Mouse (Mus musculus): ENCODE measurements around the gene Blvrb. TPM values are rescaled to one million over a fixed set of nuclear protein-coding genes. Genes with fewer than 3 reads are reported as not detected.

The Blvrb gene
- polyA plus RNA-seq, 1 experiment from 2014 or later = 16.8 TPM

GRCm38 (mm10) chr7:27486770-27487697 lies 39.3 kb downstream of the Blvrb start, which contains the start of gene Sertad1:
TSS of gene Sertad1 (plus strand) at chr7:27486910.
- Histone ChIP-seq H3K4me1 (replicated peaks; ENCODE audit: control insufficient read depth, insufficient read depth, low read length) (peaks cover 12% of the 10 kb centered on the region), H3K9me3 (ENCODE audit: control insufficient read depth, low read length) (no peaks in the 10 kb centered on the region), H3K9ac (replicated peaks; ENCODE audit: low read depth, low read length) (peak within 1 kb of the TSS; percentile 78), H3K27ac (ENCODE audit: low read length) (peak within 1 kb of the TSS; percentile 86), H3K4me2 (ENCODE audit: low read length) (peak within 1 kb of the TSS; percentile 63), H3K4me3 (replicated peaks; ENCODE audit: low read length) (peak within 1 kb of the TSS; percentile 68), H3K36me3 (ENCODE audit: control insufficient read depth, insufficient read depth) (no peaks in the 10 kb centered on the region), H3K27me3 (replicated peaks; ENCODE audit: control insufficient read depth, insufficient read depth, low read length) (no peaks in the 10 kb centered on the region)
- WGBS = under 1% methylated on average over 68 of the region's 80 CpGs
- peak; percentile 98 for ATAC-seq

DNA sequence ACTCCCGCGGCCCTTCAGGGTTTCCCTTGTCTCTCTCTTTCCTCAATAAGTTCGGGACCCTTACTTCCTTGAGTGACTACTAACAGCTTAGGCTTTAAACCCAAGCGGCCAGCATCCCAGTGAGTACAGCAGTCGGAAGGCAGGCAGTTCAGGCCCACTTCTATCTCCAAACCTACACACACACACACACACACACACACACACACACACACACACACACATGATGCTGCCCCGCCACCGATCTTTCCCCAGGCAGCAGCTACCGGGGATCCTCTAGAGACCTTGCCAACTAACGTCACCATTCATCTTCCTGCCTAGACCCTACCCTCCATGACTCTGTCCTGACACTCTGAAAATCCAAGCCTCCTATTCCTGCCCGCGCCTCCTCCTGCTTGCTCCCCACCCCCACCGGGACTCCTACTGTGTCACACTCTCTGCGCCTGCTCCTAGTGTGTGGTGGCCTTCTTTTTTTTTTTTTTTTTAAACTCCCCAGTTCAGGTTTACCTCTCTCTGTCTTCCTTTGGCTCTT lies 40.0 kb downstream of the Blvrb start:
- Histone ChIP-seq H3K36me3 (ENCODE audit: control insufficient read depth, insufficient read depth) (no peaks in the 10 kb centered on the region), H3K4me3 (replicated peaks; ENCODE audit: low read length) (peak overlapping the region; percentile 68), H3K4me2 (ENCODE audit: low read length) (peak overlapping the region; percentile 63), H3K9me3 (ENCODE audit: control insufficient read depth, low read length) (no peaks in the 10 kb centered on the region), H3K9ac (replicated peaks; ENCODE audit: low read depth, low read length) (peak overlapping the region; percentile 78), H3K27me3 (replicated peaks; ENCODE audit: control insufficient read depth, insufficient read depth, low read length) (no peaks in the 10 kb centered on the region), H3K4me1 (replicated peaks; ENCODE audit: control insufficient read depth, insufficient read depth, low read length) (peaks cover 12% of the 10 kb centered on the region), H3K27ac (ENCODE audit: low read length) (peak overlapping the region; percentile 86)
- 6% methylated on average over 13 of the region's 13 CpGs for WGBS
- ATAC-seq = no peak

GRCm38 (mm10) chr7:27489270-27489869 lies 41.6 kb downstream of the Blvrb start:
- Histone ChIP-seq H3K4me3 (replicated peaks; ENCODE audit: low read length) (no peak overlapping the region), H3K27ac (ENCODE audit: low read length) (no peak overlapping the region), H3K4me1 (replicated peaks; ENCODE audit: control insufficient read depth, insufficient read depth, low read length) (peaks cover 12% of the 10 kb centered on the region), H3K9me3 (ENCODE audit: control insufficient read depth, low read length) (no peaks in the 10 kb centered on the region), H3K9ac (replicated peaks; ENCODE audit: low read depth, low read length) (no peak overlapping the region), H3K4me2 (ENCODE audit: low read length) (no peak overlapping the region), H3K36me3 (ENCODE audit: control insufficient read depth, insufficient read depth) (no peaks in the 10 kb centered on the region), H3K27me3 (replicated peaks; ENCODE audit: control insufficient read depth, insufficient read depth, low read length) (no peaks in the 10 kb centered on the region)
- no peak for ATAC-seq
- WGBS = 90% methylated on average over 25 of the region's 25 CpGs

DNA sequence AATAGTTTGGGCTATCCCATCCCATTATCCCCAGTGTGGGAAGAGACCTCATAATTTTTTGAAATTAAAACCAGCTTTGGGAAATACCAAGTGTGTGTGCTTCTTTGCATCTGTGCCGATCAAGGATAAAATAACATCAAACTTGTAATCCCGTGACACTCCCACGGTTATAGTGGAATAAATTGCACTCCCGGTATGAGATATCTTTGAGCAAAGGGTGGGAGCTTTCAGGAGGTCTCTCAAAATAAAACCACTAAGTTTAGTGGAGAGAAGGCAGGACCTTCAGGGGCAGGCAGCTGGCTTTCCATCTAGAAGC lies 42.4 kb downstream of the Blvrb start:
- 40% methylated on average over 4 of the region's 4 CpGs for WGBS

DNA sequence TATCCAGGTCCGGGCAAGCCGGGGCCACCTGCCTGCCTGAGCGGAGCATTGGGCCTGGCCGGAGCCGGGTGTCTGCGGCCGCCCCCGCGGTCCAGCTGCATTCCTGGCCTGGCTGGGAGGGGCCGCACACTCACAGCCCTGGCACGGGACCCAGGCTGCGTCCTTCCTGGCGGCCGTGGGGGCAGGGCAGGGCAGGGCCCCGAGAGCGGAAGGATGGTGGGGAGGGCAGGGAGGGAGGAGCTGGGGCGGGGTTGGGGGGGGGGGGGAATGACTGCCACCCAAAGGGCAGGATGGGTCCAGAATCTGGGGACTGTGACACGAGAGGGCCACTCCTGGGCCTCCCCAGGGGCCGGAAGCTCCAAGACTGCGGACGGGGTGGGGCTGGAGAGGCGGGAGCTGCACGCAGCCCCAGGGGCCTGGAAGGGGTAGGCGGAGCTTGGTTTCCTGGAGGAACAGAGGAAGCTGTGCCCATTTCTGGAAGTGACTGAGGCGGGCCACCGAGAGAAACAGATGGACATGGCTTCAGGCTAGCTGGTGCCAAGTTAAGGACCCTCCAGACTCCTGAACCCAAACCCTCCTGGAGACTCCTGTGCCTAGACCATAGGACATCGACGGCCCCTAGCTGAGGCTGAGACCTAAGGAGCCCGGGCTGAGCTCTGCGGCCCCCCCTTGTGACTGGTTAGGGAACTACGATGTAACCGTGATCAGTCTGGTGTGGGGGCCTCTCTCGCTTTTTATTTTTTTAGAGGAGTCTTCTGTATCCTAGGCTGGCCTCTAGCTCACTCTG lies 43.0 kb downstream of the Blvrb start:
- H3K27ac ChIP-seq (ENCODE audit: low read length) = peak overlapping the region; percentile 60
- H3K27me3 ChIP-seq (replicated peaks; ENCODE audit: control insufficient read depth, insufficient read depth, low read length) = no peaks in the 10 kb centered on the region
- peak overlapping the region; percentile 54 for H3K4me2 ChIP-seq (ENCODE audit: low read length)
- peaks cover 12% of the 10 kb centered on the region for H3K4me1 ChIP-seq (replicated peaks; ENCODE audit: control insufficient read depth, insufficient read depth, low read length)
- H3K9me3 ChIP-seq (ENCODE audit: control insufficient read depth, low read length) = no peaks in the 10 kb centered on the region
- under 1% methylated on average over 30 of the region's 33 CpGs for WGBS
- no peaks in the 10 kb centered on the region for H3K36me3 ChIP-seq (ENCODE audit: control insufficient read depth, insufficient read depth)
- H3K9ac ChIP-seq (replicated peaks; ENCODE audit: low read depth, low read length) = peak overlapping the region; percentile 59
- H3K4me3 ChIP-seq (replicated peaks; ENCODE audit: low read length) = peak overlapping the region; percentile 40
- no peak for ATAC-seq

More for the DNA sequence above, 42.4 kb downstream of the Blvrb start:
- ATAC-seq = no peak
- Histone ChIP-seq H3K9me3 (ENCODE audit: control insufficient read depth, low read length) (no peaks in the 10 kb centered on the region), H3K27ac (ENCODE audit: low read length) (peak overlapping the region; percentile 60), H3K4me3 (replicated peaks; ENCODE audit: low read length) (peak overlapping the region; percentile 40), H3K36me3 (ENCODE audit: control insufficient read depth, insufficient read depth) (no peaks in the 10 kb centered on the region), H3K4me2 (ENCODE audit: low read length) (peak overlapping the region; percentile 54), H3K27me3 (replicated peaks; ENCODE audit: control insufficient read depth, insufficient read depth, low read length) (no peaks in the 10 kb centered on the region), H3K4me1 (replicated peaks; ENCODE audit: control insufficient read depth, insufficient read depth, low read length) (peaks cover 12% of the 10 kb centered on the region), H3K9ac (replicated peaks; ENCODE audit: low read depth, low read length) (peak overlapping the region; percentile 59)

GRCm38 (mm10) chr7:27491856-27492255 lies 44.1 kb downstream of the Blvrb start:
- Histone ChIP-seq H3K27me3 (replicated peaks; ENCODE audit: control insufficient read depth, insufficient read depth, low read length) (no peaks in the 10 kb centered on the region), H3K27ac (ENCODE audit: low read length) (no peak overlapping the region), H3K4me1 (replicated peaks; ENCODE audit: control insufficient read depth, insufficient read depth, low read length) (peaks cover 8% of the 10 kb centered on the region), H3K36me3 (ENCODE audit: control insufficient read depth, insufficient read depth) (no peaks in the 10 kb centered on the region), H3K9me3 (ENCODE audit: control insufficient read depth, low read length) (no peaks in the 10 kb centered on the region), H3K9ac (replicated peaks; ENCODE audit: low read depth, low read length) (no peak overlapping the region), H3K4me2 (ENCODE audit: low read length) (no peak overlapping the region), H3K4me3 (replicated peaks; ENCODE audit: low read length) (no peak overlapping the region)
- ATAC-seq = no peak
- WGBS = 81% methylated on average over 7 of the region's 7 CpGs

GRCm38 (mm10) chr7:27493022-27493421 lies 45.2 kb downstream of the Blvrb start:
- no peak overlapping the region for H3K4me2 ChIP-seq (ENCODE audit: low read length)

DNA sequence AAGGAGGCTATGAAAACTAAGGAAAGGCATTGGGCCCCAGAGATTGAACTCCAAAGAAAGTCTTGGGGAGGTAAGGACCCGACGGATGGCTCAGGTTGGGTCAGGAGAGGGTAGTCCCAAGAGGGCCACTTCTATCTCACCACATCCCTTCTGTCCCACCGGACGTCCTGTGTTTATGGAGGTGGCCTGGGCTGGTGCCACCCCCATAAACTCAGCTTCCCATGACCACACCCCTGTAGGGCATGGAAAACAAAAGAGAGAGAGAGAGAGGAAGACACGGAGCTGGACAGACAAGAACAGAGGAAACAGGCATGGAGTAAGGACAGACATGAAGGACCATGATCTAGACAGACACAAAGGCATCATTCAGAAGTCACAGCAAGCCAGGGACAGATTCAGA lies 45.7 kb downstream of the Blvrb start:
- ATAC-seq = no peak
- H3K27ac ChIP-seq (ENCODE audit: low read length) = no peak overlapping the region
- H3K9me3 ChIP-seq (ENCODE audit: control insufficient read depth, low read length) = no peaks in the 10 kb centered on the region
- no peak overlapping the region for H3K4me2 ChIP-seq (ENCODE audit: low read length)
- H3K36me3 ChIP-seq (ENCODE audit: control insufficient read depth, insufficient read depth) = no peaks in the 10 kb centered on the region
- H3K4me1 ChIP-seq (replicated peaks; ENCODE audit: control insufficient read depth, insufficient read depth, low read length) = peaks cover 8% of the 10 kb centered on the region
- 89% methylated on average over 5 of the region's 5 CpGs for WGBS
- H3K27me3 ChIP-seq (replicated peaks; ENCODE audit: control insufficient read depth, insufficient read depth, low read length) = no peaks in the 10 kb centered on the region
- no peak overlapping the region for H3K9ac ChIP-seq (replicated peaks; ENCODE audit: low read depth, low read length)
- no peak overlapping the region for H3K4me3 ChIP-seq (replicated peaks; ENCODE audit: low read length)

More at GRCm38 (mm10) chr7:27493022-27493421, 45.2 kb downstream of the Blvrb start:
- H3K9ac ChIP-seq (replicated peaks; ENCODE audit: low read depth, low read length) = no peak overlapping the region
- H3K27me3 ChIP-seq (replicated peaks; ENCODE audit: control insufficient read depth, insufficient read depth, low read length) = no peaks in the 10 kb centered on the region
- no peak overlapping the region for H3K27ac ChIP-seq (ENCODE audit: low read length)
- peaks cover 8% of the 10 kb centered on the region for H3K4me1 ChIP-seq (replicated peaks; ENCODE audit: control insufficient read depth, insufficient read depth, low read length)
- no peak for ATAC-seq
- H3K4me3 ChIP-seq (replicated peaks; ENCODE audit: low read length) = no peak overlapping the region
- H3K36me3 ChIP-seq (ENCODE audit: control insufficient read depth, insufficient read depth) = no peaks in the 10 kb centered on the region
- 74% methylated on average over 3 of the region's 3 CpGs for WGBS
- H3K9me3 ChIP-seq (ENCODE audit: control insufficient read depth, low read length) = no peaks in the 10 kb centered on the region
